Mouse (Mus musculus): ENCODE measurements around the gene Rasgrf1. TPM values are rescaled to one million over a fixed set of nuclear protein-coding genes. Genes with fewer than 3 reads are reported as not detected.

Rasgrf1 gene
- polyA plus RNA-seq, 1 experiment from 2014 or later: 0.70 TPM

DNA sequence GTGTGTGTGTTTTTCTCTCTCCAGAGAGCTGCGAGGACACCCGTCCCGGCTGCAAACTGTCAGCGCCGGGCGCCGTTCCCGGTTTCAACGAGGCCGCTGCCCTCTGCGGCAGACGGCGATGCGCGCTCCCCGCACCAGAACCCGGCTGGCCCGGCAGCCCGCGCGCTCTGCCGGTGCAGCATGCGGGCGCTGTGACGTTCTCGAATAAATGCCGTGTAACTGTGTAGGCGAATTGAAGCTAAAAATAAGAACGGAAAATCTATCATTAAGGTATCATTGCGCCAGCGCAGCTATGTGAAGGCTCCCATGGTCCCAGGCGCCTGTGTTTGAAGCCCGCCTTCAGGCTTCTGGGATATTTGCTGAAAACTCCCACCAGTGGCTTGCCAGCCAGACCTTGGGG is 1.1 kb upstream of the Rasgrf1 start:
- Histone ChIP-seq H3K4me3 (peak overlapping the region; percentile 44), H3K4me1 (peaks cover 26% of the 10 kb centered on the region), H3K9me3 (no peaks in the 10 kb centered on the region), H3K36me3 (no peaks in the 10 kb centered on the region), H3K9ac (no peak overlapping the region), H3K4me2 (peak overlapping the region; percentile 92), H3K27me3 (peaks cover 86% of the 10 kb centered on the region), H3K27ac (no peak overlapping the region)
- peak; percentile 5; the same call in 1 of the 2 replicates for ATAC-seq (ENCODE audit: borderline replicate concordance, extremely low read depth, low FRiP score, low TSS enrichment)
- 2% methylated on average over 33 of the region's 33 CpGs for WGBS

DNA sequence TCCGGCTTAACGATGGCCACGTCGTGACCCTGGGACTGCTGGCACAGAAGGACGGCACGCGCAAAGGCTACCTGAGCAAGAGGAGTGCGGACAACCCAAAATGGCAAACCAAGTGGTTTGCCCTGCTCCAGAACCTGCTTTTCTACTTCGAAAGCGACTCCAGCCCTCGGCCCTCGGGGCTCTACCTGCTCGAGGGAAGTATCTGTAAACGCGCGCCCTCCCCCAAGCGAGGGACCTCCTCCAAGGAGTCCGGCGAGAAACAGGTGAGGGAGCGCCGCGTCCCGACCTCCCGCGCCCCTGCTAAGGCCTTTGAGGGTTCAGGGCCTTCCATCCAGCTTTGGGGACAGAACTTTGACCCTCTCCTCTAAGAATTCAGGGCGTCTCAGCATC is 298 bp downstream of the Rasgrf1 start:
- Histone ChIP-seq H3K9ac (no peak overlapping the region), H3K4me2 (peak overlapping the region; percentile 92), H3K9me3 (no peaks in the 10 kb centered on the region), H3K4me3 (peak overlapping the region; percentile 44), H3K4me1 (peaks cover 26% of the 10 kb centered on the region), H3K27me3 (peaks cover 87% of the 10 kb centered on the region), H3K27ac (no peak overlapping the region), H3K36me3 (no peaks in the 10 kb centered on the region)
- 2% methylated on average over 26 of the region's 26 CpGs for WGBS
- ATAC-seq (ENCODE audit: borderline replicate concordance, extremely low read depth, low FRiP score, low TSS enrichment): peak; percentile 9; the same call in 1 of the 2 replicates

DNA sequence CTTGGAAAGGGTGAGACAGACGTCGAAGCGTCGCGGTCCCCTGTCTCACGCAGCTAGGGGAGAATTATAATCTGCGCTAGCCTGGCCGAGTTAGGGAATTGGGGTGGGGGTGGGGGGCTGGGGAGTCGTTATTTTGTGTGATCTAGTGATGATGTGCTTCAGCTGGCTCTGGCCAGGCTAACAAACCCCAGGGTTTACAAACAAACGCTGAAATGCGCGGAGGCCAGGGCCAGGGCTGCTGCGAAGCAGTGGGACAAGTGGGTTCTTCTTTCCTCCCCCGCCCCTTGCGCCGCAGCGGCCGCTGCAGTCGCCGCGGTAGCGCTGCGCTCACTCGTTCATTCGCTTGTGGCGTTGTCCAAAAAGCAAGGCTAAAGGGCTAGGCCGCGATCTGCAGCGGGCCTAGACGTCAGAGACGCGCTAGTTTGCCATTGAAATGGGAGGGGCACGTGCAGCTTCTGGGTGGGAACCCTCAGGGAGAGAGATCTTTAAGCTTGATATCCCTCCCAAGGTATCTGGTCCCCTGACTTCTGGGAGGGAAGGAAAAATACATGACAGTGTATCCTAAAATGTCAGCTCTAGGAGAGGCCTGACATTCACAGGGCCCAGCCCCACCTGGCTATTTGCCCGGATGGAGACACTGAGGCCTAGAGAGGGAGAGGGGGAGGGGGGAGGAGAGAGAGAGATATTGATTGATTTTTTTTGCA is 1.2 kb downstream of the Rasgrf1 start:
- Histone ChIP-seq H3K27me3 (peaks cover 81% of the 10 kb centered on the region), H3K4me3 (peak overlapping the region; percentile 44), H3K9me3 (no peaks in the 10 kb centered on the region), H3K4me2 (peak overlapping the region; percentile 92), H3K9ac (no peak overlapping the region), H3K36me3 (no peaks in the 10 kb centered on the region), H3K27ac (no peak overlapping the region), H3K4me1 (peaks cover 26% of the 10 kb centered on the region)
- no peak for ATAC-seq (ENCODE audit: borderline replicate concordance, extremely low read depth, low FRiP score, low TSS enrichment)
- WGBS: 2% methylated on average over 34 of the region's 34 CpGs

DNA sequence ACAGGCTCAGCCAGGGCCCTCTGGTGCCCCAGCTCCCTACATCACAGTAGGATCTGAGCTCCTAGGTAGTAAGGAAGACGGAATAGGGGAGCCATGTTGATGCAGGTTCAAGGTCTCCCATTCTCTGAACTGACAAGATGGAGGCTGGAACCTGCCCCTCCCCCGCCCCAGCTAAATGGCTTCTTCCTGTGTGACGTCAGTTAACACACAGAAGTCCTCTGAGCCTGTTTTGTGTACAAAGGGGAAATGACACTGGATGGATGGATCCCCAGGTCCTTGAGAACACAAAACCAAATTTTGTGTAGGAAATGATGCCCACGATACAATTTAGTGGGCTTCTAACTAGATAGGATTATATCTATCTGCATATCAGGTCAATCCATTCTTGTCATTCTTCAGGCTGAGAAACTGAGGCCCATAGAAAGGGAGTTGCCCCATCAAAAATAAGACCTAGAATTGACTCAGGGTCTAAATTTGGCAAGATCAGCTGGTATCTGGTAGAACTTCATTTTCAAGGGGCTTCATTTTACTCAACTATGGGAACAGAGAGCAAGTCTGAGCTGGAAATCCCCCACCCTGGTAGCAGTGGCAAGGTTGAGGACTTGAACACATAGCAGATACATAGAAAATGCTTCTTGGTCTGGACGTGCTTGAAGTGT is 2.3 kb downstream of the Rasgrf1 start:
- Histone ChIP-seq H3K4me3 (no peak overlapping the region), H3K9me3 (no peaks in the 10 kb centered on the region), H3K27me3 (peaks cover 69% of the 10 kb centered on the region), H3K36me3 (no peaks in the 10 kb centered on the region), H3K27ac (no peak overlapping the region), H3K4me2 (no peak overlapping the region), H3K9ac (no peak overlapping the region), H3K4me1 (peaks cover 26% of the 10 kb centered on the region)
- 67% methylated on average over 5 of the region's 5 CpGs for WGBS
- ATAC-seq (ENCODE audit: borderline replicate concordance, extremely low read depth, low FRiP score, low TSS enrichment): no peak

DNA sequence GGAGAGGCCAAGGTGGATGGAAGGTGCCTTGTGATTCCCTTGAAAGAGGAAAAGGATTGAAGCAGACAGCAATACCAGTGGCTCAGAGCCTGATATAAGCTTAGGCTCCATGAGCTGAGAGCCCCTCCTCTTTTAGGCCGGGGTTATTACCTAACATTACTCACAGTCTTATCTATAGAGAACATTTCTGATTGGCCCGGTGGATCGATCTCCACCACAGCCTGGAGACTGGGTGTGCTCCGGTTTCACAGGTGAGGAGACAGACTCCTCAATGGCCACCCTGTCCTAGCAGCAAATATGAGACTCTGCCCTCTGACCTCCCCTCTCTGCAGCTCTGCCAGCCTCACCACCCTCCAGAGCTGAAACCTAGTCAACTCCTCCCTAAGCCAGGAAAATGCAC is 3.4 kb downstream of the Rasgrf1 start:
- Histone ChIP-seq H3K4me2 (no peak overlapping the region), H3K4me1 (peaks cover 26% of the 10 kb centered on the region), H3K9me3 (no peaks in the 10 kb centered on the region), H3K4me3 (no peak overlapping the region), H3K36me3 (no peaks in the 10 kb centered on the region), H3K27me3 (peaks cover 58% of the 10 kb centered on the region), H3K9ac (no peak overlapping the region), H3K27ac (no peak overlapping the region)
- WGBS: 23% methylated on average over 4 of the region's 4 CpGs
- ATAC-seq (ENCODE audit: borderline replicate concordance, extremely low read depth, low FRiP score, low TSS enrichment): no peak

DNA sequence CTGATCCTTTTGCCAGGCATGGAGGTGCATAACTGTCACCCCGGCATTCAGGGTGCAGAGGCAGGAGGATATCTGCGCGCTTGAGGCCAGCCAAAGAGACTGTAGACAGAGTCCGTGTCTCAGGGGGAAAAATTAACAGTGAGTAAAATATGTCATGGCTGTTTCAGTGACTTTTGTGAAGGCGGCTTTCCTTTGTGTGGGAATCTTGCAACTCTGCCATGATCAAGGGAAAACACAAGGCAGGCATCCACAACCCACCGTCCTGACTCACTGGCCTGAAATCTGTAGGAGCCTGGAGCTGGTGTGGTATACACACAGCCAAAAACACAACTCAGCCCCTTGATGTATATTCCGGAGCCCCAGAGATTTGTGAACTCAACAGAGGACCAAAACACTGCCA is 6.8 kb downstream of the Rasgrf1 start:
- WGBS: 85% methylated on average over 7 of the region's 7 CpGs
- no peaks in the 10 kb centered on the region for H3K4me1 ChIP-seq
- H3K27me3 ChIP-seq: peaks cover 25% of the 10 kb centered on the region
- no peak overlapping the region for H3K4me3 ChIP-seq
- H3K36me3 ChIP-seq: no peaks in the 10 kb centered on the region
- H3K4me2 ChIP-seq: no peak overlapping the region
- H3K9ac ChIP-seq: no peak overlapping the region
- H3K27ac ChIP-seq: no peak overlapping the region
- H3K9me3 ChIP-seq: no peaks in the 10 kb centered on the region
- no peak for ATAC-seq (ENCODE audit: borderline replicate concordance, extremely low read depth, low FRiP score, low TSS enrichment)

DNA sequence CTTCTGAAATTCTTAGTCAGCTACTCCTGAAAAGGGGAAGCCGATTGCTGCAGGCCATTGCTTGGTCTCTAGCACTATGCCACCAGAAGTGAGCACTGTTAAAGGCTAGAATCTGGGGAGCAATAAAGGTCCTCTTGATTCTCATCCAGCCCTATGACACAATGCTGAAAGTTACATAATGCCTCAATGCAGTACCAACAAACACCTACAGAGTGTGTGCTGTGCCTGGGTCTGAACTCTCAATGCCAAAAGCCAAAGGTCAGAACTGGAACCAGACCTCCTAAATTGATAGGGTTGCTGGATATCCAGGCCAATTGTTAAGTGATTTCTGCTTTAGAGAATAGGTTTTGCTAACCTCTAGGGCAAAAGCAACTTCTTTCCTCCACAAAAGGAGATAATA is 7.7 kb downstream of the Rasgrf1 start:
- no peaks in the 10 kb centered on the region for H3K4me1 ChIP-seq
- no peak overlapping the region for H3K27ac ChIP-seq
- H3K4me3 ChIP-seq: no peak overlapping the region
- H3K9ac ChIP-seq: no peak overlapping the region
- no peaks in the 10 kb centered on the region for H3K36me3 ChIP-seq
- 78% methylated on average over 1 of the region's 1 CpGs for WGBS
- no peaks in the 10 kb centered on the region for H3K9me3 ChIP-seq
- peaks cover 15% of the 10 kb centered on the region for H3K27me3 ChIP-seq
- H3K4me2 ChIP-seq: no peak overlapping the region
- ATAC-seq (ENCODE audit: borderline replicate concordance, extremely low read depth, low FRiP score, low TSS enrichment): no peak

DNA sequence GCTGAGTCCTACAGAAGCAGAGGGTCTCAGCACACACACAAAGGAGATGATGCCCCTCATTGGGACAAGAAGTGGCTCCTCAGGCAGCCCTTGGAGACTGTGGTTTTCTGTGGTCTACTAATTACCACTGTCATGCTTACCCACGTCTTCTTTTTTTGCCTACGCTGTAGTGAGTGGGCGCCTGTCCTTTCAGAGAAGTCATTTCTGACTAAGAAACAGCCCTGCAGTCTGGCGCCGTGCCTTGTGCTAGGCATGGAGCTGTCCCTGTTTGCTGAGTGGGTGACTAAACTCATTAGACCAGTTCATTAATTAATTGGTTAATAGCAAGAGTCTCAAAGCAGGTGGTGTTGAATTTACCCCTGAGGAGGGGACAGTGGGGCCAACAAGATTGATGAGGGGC is 9.1 kb downstream of the Rasgrf1 start:
- Histone ChIP-seq H3K4me3 (no peak overlapping the region), H3K9me3 (no peaks in the 10 kb centered on the region), H3K9ac (no peak overlapping the region), H3K4me1 (no peaks in the 10 kb centered on the region), H3K27ac (no peak overlapping the region), H3K27me3 (peaks cover 1% of the 10 kb centered on the region; the same call in 1 of the 2 replicates), H3K36me3 (no peaks in the 10 kb centered on the region), H3K4me2 (no peak overlapping the region)
- 80% methylated on average over 5 of the region's 5 CpGs for WGBS
- ATAC-seq (ENCODE audit: borderline replicate concordance, extremely low read depth, low FRiP score, low TSS enrichment): no peak

DNA sequence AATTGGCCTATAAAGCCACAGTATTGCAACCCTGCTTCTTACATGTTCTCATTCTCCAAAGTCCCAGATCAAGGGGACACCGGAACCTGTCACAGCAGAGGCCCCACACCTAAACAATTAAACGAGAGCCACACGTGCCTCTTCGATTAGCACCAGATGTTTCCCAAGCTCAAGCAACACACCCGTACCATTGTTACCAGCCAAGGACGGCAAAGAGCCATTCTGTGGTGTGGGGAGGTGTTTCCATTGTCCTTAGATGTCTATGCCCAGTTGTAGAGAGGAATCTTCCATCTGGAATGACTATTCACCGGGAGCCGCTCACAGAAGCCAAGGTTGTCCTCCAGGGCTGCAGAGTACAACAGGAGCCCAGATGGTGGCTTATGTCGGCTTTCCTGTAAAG is 11.4 kb downstream of the Rasgrf1 start:
- no peak for ATAC-seq (ENCODE audit: borderline replicate concordance, extremely low read depth, low FRiP score, low TSS enrichment)
- no peak overlapping the region for H3K27ac ChIP-seq
- WGBS: 64% methylated on average over 9 of the region's 9 CpGs

DNA sequence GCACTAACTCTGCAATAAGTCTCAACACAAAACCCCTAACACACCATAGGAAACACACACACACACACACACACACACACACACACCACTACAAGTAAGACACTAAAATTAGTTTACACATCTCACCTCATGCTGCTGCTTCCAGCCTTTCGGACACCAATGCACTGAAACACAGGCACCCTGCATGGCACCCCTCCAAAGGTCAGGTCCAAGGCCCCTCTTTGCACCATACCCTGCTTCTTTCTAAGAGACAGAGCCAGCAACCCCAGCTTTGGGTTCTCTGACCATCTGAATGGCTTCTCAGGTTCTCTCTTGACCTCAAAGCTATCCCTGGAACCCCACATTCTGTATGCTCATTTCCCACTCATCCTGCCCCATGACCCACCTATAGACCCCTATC is 13.0 kb downstream of the Rasgrf1 start:
- no peak for ATAC-seq (ENCODE audit: borderline replicate concordance, extremely low read depth, low FRiP score, low TSS enrichment)
- Histone ChIP-seq H3K9ac (no peak overlapping the region), H3K27ac (no peak overlapping the region), H3K4me3 (no peak overlapping the region), H3K4me2 (no peak overlapping the region), H3K4me1 (no peaks in the 10 kb centered on the region), H3K36me3 (no peaks in the 10 kb centered on the region), H3K27me3 (no peaks in the 10 kb centered on the region), H3K9me3 (no peaks in the 10 kb centered on the region)
- 90% methylated on average over 1 of the region's 1 CpGs for WGBS

More for the DNA sequence above, 11.4 kb downstream of the Rasgrf1 start:
- no peak overlapping the region for H3K4me2 ChIP-seq
- no peak overlapping the region for H3K4me3 ChIP-seq
- H3K4me1 ChIP-seq: no peaks in the 10 kb centered on the region
- H3K9ac ChIP-seq: no peak overlapping the region
- H3K27me3 ChIP-seq: no peaks in the 10 kb centered on the region
- H3K36me3 ChIP-seq: no peaks in the 10 kb centered on the region
- no peaks in the 10 kb centered on the region for H3K9me3 ChIP-seq

DNA sequence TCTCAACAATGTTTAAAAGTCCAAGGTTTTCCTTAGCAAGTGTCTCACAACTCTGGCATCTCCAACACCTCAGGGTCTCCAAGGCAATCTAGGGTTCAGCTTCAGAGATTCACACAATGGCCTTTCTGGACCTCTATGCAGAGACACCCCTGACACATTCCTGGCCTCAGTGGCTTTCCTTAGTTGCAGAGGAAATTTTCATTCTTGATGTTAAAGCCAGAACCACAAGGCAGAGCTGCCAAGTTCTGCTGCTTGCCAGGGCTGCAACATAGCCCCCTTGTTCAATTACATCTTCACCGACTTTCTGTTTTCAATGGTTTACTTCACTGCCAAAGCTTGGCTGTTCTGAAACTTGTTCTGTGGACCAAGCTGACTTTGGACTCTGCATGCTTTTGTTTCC is 15.1 kb downstream of the Rasgrf1 start:
- Histone ChIP-seq H3K27me3 (no peaks in the 10 kb centered on the region), H3K4me3 (no peak overlapping the region), H3K36me3 (no peaks in the 10 kb centered on the region), H3K4me1 (no peaks in the 10 kb centered on the region), H3K9me3 (no peaks in the 10 kb centered on the region), H3K9ac (no peak overlapping the region), H3K27ac (no peak overlapping the region), H3K4me2 (no peak overlapping the region)
- 78% methylated on average over 1 of the region's 1 CpGs for WGBS
- ATAC-seq (ENCODE audit: borderline replicate concordance, extremely low read depth, low FRiP score, low TSS enrichment): no peak

DNA sequence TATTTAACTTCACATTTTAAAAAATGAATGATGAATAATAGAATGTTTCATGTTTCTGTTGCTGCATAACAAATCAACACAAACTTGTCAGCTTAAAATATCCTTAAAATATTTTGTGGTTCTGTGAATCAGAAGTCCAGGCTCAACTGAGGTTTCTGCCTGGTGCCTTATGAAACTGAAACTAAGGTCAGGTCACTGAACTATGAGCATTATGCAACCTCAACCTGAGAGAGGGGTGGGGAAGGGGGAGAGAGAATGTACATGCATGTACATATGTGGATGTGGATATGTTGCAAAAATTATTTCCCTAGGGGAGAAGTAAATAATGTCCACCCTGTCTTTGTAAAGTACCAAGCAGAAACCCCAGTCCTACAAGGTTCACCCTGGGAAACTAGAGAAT is 18.8 kb downstream of the Rasgrf1 start:
- no peak for ATAC-seq (ENCODE audit: borderline replicate concordance, extremely low read depth, low FRiP score, low TSS enrichment)
- Histone ChIP-seq H3K9me3 (no peaks in the 10 kb centered on the region), H3K36me3 (no peaks in the 10 kb centered on the region), H3K27ac (no peak overlapping the region), H3K4me1 (no peaks in the 10 kb centered on the region), H3K4me3 (no peak overlapping the region), H3K9ac (no peak overlapping the region), H3K27me3 (no peaks in the 10 kb centered on the region), H3K4me2 (no peak overlapping the region)
